Mouse (Mus musculus) embryonic facial prominence, embryonic 11.5 days (tissue): ENCODE data around the gene Glt28d2. TPM values are rescaled to one million over a fixed set of nuclear protein-coding genes. Genes with fewer than 3 reads are reported as not detected.
A peak's percentile ranks its signal among the peaks of the same experiment; 100 is the strongest.

Experiments used
- ATAC-seq: fragments of 200-750 bp; cut with Nextera tagmentation; replicated peaks from 2 replicates; pipeline ENCODE4 v1.8.0; 2017; ENCODE audit warnings: low read depth; ENCODE audit not compliant: insufficient number of reproducible peaks, low FRiP score, low TSS enrichment
- DNase-seq: peaks from one replicate; pipeline ENCODE4 v3.0.0-alpha.2; 2015; ENCODE audit warnings: low spot score
- H3K27ac ChIP-seq: fragments of 300-500 bp; sonication (generic); replicated peaks from 2 replicates; pipeline ENCODE4 v1.5.1; 2014; ENCODE audit warnings: mild to moderate bottlenecking, low read depth, low read length, control low read depth
- H3K27me3 ChIP-seq: fragments of 300-500 bp; sonication (generic); 2 replicates; pipeline ENCODE4 v1.6.1; 2014; ENCODE audit warnings: mild to moderate bottlenecking, low read length, moderate library complexity, mixed read lengths; ENCODE audit not compliant: control insufficient read depth, insufficient read depth
- H3K36me3 ChIP-seq: fragments of 300-500 bp; sonication (generic); replicated peaks from 2 replicates; pipeline ENCODE4 v1.6.1; 2014; ENCODE audit warnings: low read depth, mild to moderate bottlenecking, low read length, moderate library complexity, mixed read lengths; ENCODE audit not compliant: control insufficient read depth, insufficient read depth
- H3K4me1 ChIP-seq: fragments of 300-500 bp; sonication (generic); 2 replicates; pipeline ENCODE4 v1.6.1; 2014; ENCODE audit warnings: low read length, mixed read lengths; ENCODE audit not compliant: control insufficient read depth, insufficient read depth
- H3K4me2 ChIP-seq: fragments of 300-500 bp; sonication (generic); 2 replicates; pipeline ENCODE4 v1.6.1; 2014; ENCODE audit warnings: low read depth, mild to moderate bottlenecking, control low read depth, low read length, moderate library complexity
- H3K4me3 ChIP-seq: fragments of 300-500 bp; sonication (generic); 2 replicates; pipeline ENCODE4 v1.5.1; 2014; ENCODE audit warnings: low read depth, low read length, control low read depth
- H3K9ac ChIP-seq: fragments of 300-500 bp; sonication (generic); replicated peaks from 2 replicates; pipeline ENCODE4 v1.6.1; 2014; ENCODE audit warnings: mild to moderate bottlenecking, control low read depth, low read length
- H3K9me3 ChIP-seq: fragments of 300-500 bp; sonication (generic); replicated peaks from 2 replicates; pipeline ENCODE4 v1.6.1; 2016; ENCODE audit warnings: mild to moderate bottlenecking, low read length, inconsistent platforms, mixed read lengths; ENCODE audit not compliant: control insufficient read depth
- WGBS: fragments of 180-500 bp; shearing (Covaris S2); extraction: QIAGEN DNeasy Blood & Tissue Kit; methylation state at CpG from one replicate; pipeline ENCODE4 v1.1.7; 2014; 5-methylcytosine and 5-hydroxymethylcytosine counted together
- polyA plus RNA-seq: library from polyadenylated mRNA; unstranded; fragments of >200 nt; fragmentation: Nextera tagmentation; extraction: Ambion mirVana; gene quantifications from 2 replicates; pipeline ENCODE4 v1.2.1, GENCODE M21; 2014

The Glt28d2 gene
- 0.86 and 0.94 TPM in 2 replicates for polyA plus RNA-seq

DNA sequence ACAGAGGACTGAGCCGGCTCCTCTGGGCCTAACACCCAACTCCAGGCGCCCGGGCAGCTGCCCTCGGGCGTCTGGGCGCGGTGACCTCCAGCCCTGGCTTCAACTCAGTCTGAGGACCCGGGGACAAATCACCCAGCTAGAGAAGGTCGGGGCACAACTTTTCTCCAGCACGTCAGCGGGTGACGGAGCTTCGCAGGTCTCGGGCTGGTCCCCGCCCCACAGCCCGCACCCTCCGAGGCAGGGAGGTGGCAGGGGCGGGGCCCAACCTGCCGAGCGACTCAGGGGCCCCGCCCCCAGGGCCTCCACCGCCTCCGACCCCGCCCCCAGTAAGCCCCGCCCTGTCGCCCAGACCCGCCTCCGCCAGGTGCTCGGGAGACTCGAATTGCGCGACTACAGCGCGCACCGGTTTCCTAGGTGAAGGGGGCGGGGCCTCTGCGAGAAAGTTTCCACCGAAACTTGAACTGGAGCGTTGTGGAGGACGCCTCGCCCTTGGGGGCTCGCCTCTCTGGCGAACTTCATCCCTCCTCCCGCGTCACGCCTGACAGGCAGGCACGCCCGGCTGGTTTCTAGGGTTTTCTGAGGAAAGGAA is at the start of gene Glt28d2, which contains the start of gene Gm37240:
Gene Glt28d2 (minus strand): TSS at position 278 of the 589 bp plus-strand sequence.
Gene Gm37240 (minus strand): TSS at position 280 of the 589 bp plus-strand sequence.
- Histone ChIP-seq H3K36me3 (no peaks in the 10 kb centered on the region), H3K9ac (peak within 1 kb of the TSS; percentile 56), H3K4me2 (peak within 1 kb of the TSS; percentile 86), H3K27me3 (no peaks in the 10 kb centered on the region; the same call in 1 of the 2 replicates), H3K9me3 (no peaks in the 10 kb centered on the region), H3K27ac (no peak within 1 kb of the TSS; the same call in 1 of the 2 replicates), H3K4me1 (no peaks in the 10 kb centered on the region), H3K4me3 (peak within 1 kb of the TSS; percentile 49)
- ATAC-seq (peak; percentile 94), DNase-seq (peak; percentile 91)
- 0% methylated on average over 43 of the region's 48 CpGs for WGBS

DNA sequence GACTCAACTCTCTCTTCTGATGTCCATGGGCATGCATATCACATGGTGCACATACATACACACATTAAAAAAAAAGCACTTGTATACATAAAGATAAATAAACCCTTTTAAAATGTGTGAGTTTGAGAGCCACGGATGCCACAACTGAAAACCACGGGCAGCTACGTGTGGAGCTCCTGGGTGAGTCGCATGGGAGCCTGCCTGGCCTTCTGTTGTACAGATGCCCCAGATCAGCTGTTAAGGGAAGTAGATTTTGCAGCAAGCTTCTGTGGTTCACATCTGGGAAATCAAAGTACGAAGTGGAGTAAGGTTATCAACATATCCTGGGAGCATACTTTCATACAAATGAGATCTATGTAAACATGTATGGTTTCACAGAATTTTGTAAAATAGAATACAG is 46.3 kb upstream of the Glt28d2 start:
- Histone ChIP-seq H3K36me3 (no peaks in the 10 kb centered on the region), H3K27me3 (no peaks in the 10 kb centered on the region), H3K4me2 (no peak overlapping the region), H3K9ac (no peak overlapping the region), H3K4me1 (no peaks in the 10 kb centered on the region), H3K9me3 (no peaks in the 10 kb centered on the region), H3K27ac (no peak overlapping the region), H3K4me3 (no peak overlapping the region)
- WGBS: 90% methylated on average over 5 of the region's 5 CpGs
- DNase-seq: no peak
- no peak for ATAC-seq

DNA sequence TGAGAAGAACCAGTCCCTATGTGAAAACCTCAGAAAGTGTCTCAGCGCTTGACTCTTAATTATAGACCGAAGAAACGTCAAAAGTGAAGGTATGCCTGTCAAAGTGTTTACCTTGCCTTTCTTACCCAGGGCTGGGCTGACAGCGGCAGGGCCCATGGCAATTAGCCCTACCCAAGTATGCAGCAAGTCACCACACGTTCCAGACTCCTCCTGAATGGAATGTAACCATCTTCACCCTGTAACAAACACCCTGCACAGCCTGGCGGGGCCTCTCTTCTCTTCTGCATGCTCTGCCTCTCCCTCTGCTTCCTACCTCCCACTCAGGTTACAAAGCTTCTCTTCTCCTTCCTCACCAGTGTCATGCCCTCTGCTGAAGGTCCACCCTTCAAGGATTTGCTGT is 44.5 kb upstream of the Glt28d2 start:
- Histone ChIP-seq H3K36me3 (no peaks in the 10 kb centered on the region), H3K4me2 (no peak overlapping the region), H3K4me1 (no peaks in the 10 kb centered on the region), H3K9ac (no peak overlapping the region), H3K4me3 (no peak overlapping the region), H3K27ac (no peak overlapping the region), H3K27me3 (no peaks in the 10 kb centered on the region), H3K9me3 (no peaks in the 10 kb centered on the region)
- 69% methylated on average over 6 of the region's 6 CpGs for WGBS
- no peak for ATAC-seq
- peak; percentile 46 for DNase-seq

DNA sequence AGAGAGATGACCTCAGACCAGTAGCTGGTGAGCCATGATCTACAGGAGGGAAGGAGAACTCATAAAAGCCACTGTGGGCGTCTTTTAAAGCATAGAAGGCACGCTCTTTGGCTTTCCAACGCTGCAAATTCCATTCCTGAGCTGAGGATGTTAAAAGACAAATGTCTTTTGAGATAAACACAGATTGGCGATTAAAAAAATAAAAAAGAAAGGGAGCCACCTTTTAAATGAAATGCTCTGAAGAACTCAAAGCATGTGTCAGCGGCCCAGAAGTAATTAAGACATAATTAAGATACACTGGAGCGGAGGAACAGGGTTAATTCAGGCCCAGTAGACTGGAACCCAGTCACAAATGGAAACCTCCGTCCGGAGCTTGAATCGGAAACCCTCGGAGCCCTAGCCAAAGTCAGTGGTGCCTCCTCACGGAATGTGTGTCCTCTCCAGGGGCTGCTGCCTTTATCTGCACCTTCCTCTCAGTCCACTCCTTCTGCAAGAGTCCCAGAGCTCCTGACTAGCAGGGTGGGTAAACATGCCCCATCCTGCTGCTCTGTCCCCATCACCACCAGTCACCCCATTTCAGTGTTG is 43.4 kb upstream of the Glt28d2 start:
- no peaks in the 10 kb centered on the region for H3K4me1 ChIP-seq
- no peaks in the 10 kb centered on the region for H3K27me3 ChIP-seq
- ATAC-seq (no peak), DNase-seq (no peak)
- WGBS: 76% methylated on average over 11 of the region's 11 CpGs
- no peaks in the 10 kb centered on the region for H3K36me3 ChIP-seq
- H3K9me3 ChIP-seq: no peaks in the 10 kb centered on the region
- no peak overlapping the region for H3K27ac ChIP-seq
- H3K4me2 ChIP-seq: no peak overlapping the region
- H3K4me3 ChIP-seq: no peak overlapping the region
- no peak overlapping the region for H3K9ac ChIP-seq

DNA sequence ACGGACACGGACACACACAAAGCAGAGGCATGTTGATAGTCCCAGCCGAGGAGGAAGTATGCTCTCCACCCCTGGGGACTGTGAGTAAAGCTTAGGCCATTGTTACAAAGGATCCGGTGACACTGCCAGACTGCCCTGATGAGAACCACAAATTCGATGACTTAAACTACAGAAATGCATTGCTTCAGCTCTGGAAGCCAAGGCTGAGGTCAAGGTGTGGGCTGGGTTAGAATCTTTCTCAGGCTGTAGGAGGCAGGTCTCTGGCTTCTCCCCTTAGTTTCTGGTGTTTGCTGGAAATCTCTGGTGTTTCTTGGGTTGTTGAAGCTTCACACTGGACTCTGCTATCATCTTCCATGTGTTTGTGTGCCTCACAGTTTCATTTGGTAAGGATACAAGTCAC is 42.4 kb upstream of the Glt28d2 start:
- H3K36me3 ChIP-seq: no peaks in the 10 kb centered on the region
- H3K4me1 ChIP-seq: no peaks in the 10 kb centered on the region
- no peaks in the 10 kb centered on the region for H3K27me3 ChIP-seq
- ATAC-seq: no peak
- no peaks in the 10 kb centered on the region for H3K9me3 ChIP-seq
- no peak for DNase-seq
- H3K4me3 ChIP-seq: no peak overlapping the region
- WGBS: 82% methylated on average over 5 of the region's 5 CpGs
- H3K27ac ChIP-seq: no peak overlapping the region
- no peak overlapping the region for H3K4me2 ChIP-seq
- no peak overlapping the region for H3K9ac ChIP-seq

DNA sequence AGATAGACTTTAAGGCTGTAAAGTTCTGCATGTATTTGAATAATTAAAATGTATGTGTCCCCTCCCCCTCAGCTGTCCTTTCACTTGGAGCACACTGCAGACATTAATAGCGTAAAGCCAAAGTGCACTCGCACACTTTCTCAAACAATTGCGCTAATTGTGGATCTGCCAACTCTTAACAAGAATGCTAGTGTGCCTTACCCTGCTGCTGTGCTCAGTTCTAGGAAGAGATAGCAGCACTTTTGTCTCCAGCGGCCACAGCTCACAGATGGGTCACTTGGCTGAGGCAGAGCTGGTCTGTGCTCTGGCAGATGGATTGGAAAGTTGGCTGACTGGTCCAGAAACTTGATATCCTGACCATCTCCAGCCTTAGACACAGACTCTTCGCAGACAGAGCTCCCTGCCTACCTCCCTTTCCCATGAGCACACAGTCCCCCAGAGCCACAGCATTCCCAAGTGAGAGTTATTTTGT is 40.9 kb upstream of the Glt28d2 start:
- WGBS: 77% methylated on average over 5 of the region's 5 CpGs
- Histone ChIP-seq H3K27ac (no peak overlapping the region), H3K9ac (no peak overlapping the region), H3K4me1 (no peaks in the 10 kb centered on the region), H3K36me3 (no peaks in the 10 kb centered on the region), H3K27me3 (no peaks in the 10 kb centered on the region), H3K4me2 (no peak overlapping the region), H3K9me3 (no peaks in the 10 kb centered on the region), H3K4me3 (no peak overlapping the region)
- DNase-seq (no peak), ATAC-seq (no peak)

DNA sequence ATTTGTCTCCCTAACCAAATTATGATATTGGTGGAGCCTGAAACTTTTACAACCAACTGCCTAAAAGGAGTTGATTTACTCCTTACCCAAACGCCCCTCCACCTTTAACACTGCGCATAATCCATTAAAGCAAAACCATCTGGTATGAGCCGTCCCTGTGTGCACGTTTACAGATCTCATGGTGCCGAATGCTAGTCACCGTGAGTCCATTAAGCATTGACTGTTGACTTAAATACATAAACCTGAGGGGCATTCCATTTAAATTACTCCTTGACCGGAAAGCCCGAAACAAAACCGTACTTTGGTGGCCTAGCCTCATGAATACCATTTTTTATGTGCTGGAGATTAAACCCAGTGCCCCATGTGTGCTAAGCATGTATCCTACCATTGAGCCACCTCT is 40.0 kb upstream of the Glt28d2 start:
- H3K4me3 ChIP-seq: no peak overlapping the region
- no peaks in the 10 kb centered on the region for H3K4me1 ChIP-seq
- no peaks in the 10 kb centered on the region for H3K36me3 ChIP-seq
- no peak overlapping the region for H3K4me2 ChIP-seq
- no peaks in the 10 kb centered on the region for H3K9me3 ChIP-seq
- no peaks in the 10 kb centered on the region for H3K27me3 ChIP-seq
- 60% methylated on average over 9 of the region's 9 CpGs for WGBS
- DNase-seq (peak; percentile 51), ATAC-seq (no peak)
- no peak overlapping the region for H3K27ac ChIP-seq
- no peak overlapping the region for H3K9ac ChIP-seq
